Mouse (Mus musculus) ES-Bruce4 (cell line): ENCODE results near the gene Sez6l2.

ENCODE experiments used
- CTCF ChIP-seq: IDR thresholded peaks from one replicate; pipeline ENCODE4 v1.8.1; 2011; ENCODE audit warnings: low read depth, low read length
- POLR2A ChIP-seq: IDR thresholded peaks from one replicate; pipeline ENCODE4 v1.8.1; 2011; ENCODE audit warnings: low read length; ENCODE audit not compliant: insufficient read depth

- no peak for TF ChIP-seq CTCF
- TF ChIP-seq POLR2A, result no peak
Measured at GRCm38 (mm10) chr7:126941171-126941570, 9.2 kb upstream of the Sez6l2 start.
